Mouse (Mus musculus): ENCODE data around the gene Naalad2. TPM values are rescaled to one million over a fixed set of nuclear protein-coding genes. Genes with fewer than 3 reads are reported as not detected.
"Not testable (repeated sequence)": the region's sequence is repeated elsewhere in the genome, so short reads cannot be mapped to it uniquely, and the experiment has no call there.

The Naalad2 gene
- polyA plus RNA-seq (2014; fragmentation: Nextera tagmentation; extraction: Ambion mirVana) = 1.4 and 1.9 TPM in 2 replicates

DNA sequence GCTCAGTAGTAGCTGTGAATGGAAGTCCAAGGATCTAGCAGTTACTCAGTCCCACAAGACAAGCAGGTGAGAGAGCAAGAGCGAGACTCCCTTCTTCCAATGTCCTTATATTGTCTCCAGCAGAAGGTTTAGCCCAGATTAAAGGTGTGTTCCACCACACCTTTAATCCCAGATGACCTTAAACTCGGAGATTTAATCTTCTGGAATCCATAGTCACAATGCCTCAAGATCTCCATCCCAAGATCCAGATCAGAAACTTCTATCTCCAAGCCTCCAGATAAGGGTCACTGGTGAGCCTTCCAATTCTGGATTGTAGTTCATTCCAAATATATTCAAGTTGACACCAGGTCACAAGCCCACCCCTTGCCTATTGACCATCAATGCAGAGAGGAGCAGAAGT lies at the start of gene Naalad2:
Naalad2 (minus strand) TSS at position 101 of the 400 bp plus-strand sequence.
- not testable (repeated sequence) for H3K9me3 ChIP-seq (replicated peaks; ENCODE audit: control insufficient read depth, low read length); H3K9ac ChIP-seq (ENCODE audit: low read length); H3K36me3 ChIP-seq (ENCODE audit: control insufficient read depth, insufficient read depth, low read length); H3K4me2 ChIP-seq (ENCODE audit: low read length); H3K4me3 ChIP-seq (ENCODE audit: low read depth, low read length); DNase-seq (ENCODE audit: low spot score); ATAC-seq; H3K27me3 ChIP-seq (replicated peaks; ENCODE audit: control insufficient read depth, insufficient read depth, low read length); H3K4me1 ChIP-seq (ENCODE audit: control insufficient read depth, insufficient read depth, low read length); H3K27ac ChIP-seq (ENCODE audit: low read depth, low read length)
- 79% methylated on average over 2 of the region's 2 CpGs for WGBS

DNA sequence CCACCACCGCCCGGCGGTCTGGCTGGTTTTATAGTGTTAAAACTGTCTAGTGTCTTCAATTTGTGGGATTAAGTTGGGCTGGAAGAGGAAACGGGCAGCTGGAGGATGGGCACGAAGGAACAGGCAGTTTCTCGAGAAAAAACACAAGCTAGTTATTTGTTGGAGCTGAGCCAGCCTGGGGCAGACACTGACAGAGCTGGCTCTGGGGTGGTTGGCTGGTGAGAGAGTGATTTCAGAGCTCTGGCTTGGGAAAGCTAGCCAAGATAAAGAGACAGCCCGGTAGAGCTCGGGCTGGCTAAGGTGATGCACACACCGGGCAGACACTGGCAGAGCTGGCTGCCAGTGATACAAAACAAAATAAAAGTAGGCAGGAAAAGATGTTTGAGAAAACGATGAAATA lies 28.9 kb upstream of the Naalad2 start:
- DNase-seq (ENCODE audit: low spot score) (peak; percentile 47), ATAC-seq (0 out of 2 replicates have a peak, but pooled peaks have one; percentile 26)
- 70% methylated on average over 10 of the region's 10 CpGs for WGBS

DNA sequence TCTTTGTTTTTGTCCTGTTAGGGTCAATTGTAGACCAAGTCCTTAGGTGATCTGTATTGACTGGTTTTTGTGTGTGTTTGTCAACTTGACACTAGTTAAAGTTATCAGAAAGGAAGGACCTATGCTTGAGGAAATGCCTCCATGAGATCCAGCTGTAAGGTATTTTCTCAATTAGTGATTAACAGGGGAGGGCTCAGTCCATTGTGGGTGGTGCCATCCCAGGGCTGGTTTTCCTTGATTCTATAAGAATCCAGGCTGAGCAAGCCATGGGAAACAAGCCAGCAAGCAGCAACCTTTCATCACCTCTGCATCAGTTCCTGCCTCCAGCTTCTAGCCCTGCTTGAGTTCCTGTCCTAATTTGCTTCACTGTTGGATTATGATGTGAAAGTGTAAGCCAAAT lies 27.6 kb upstream of the Naalad2 start, which contains the start of gene Mbd3l2:
Mbd3l2 (plus strand) TSS at position 301 of the 400 bp plus-strand sequence.
- no peak for ATAC-seq
- H3K36me3 ChIP-seq (ENCODE audit: control insufficient read depth, insufficient read depth, low read length) = no peaks in the 10 kb centered on the region
- DNase-seq (ENCODE audit: low spot score) = no peak

More for the DNA sequence above, 28.9 kb upstream of the Naalad2 start:
- H3K4me2 ChIP-seq (ENCODE audit: low read length) = no peak overlapping the region
- H3K27me3 ChIP-seq (replicated peaks; ENCODE audit: control insufficient read depth, insufficient read depth, low read length) = no peaks in the 10 kb centered on the region
- no peaks in the 10 kb centered on the region for H3K4me1 ChIP-seq (ENCODE audit: control insufficient read depth, insufficient read depth, low read length)
- no peaks in the 10 kb centered on the region for H3K9me3 ChIP-seq (replicated peaks; ENCODE audit: control insufficient read depth, low read length)
- H3K36me3 ChIP-seq (ENCODE audit: control insufficient read depth, insufficient read depth, low read length) = no peaks in the 10 kb centered on the region
- no peak overlapping the region for H3K4me3 ChIP-seq (ENCODE audit: low read depth, low read length)
- H3K27ac ChIP-seq (ENCODE audit: low read depth, low read length) = no peak overlapping the region
- H3K9ac ChIP-seq (ENCODE audit: low read length) = no peak overlapping the region

DNA sequence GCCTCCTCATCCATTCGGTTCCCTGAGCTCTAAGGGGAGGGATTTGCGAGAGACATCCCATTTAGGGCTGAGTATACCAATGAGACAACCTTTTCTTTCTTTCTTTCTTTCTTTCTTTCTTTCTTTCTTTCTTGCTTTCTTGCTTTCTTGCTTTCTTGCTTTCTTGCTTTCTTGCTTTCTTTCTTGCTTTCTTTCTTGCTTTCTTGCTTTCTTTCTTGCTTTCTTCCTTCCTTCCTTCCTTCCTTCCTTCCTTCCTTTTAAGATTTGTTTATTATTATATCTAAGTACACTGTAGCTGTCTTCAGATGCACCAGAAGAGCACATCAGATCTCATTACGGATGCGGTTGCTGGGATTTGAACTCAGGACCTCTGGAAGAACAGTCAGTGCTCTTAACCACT lies 9.6 kb upstream of the Naalad2 start:
- not testable (repeated sequence) for H3K9ac ChIP-seq (ENCODE audit: low read length); ATAC-seq; H3K27ac ChIP-seq (ENCODE audit: low read depth, low read length); H3K4me3 ChIP-seq (ENCODE audit: low read depth, low read length); H3K36me3 ChIP-seq (ENCODE audit: control insufficient read depth, insufficient read depth, low read length); H3K9me3 ChIP-seq (replicated peaks; ENCODE audit: control insufficient read depth, low read length); H3K4me2 ChIP-seq (ENCODE audit: low read length); H3K4me1 ChIP-seq (ENCODE audit: control insufficient read depth, insufficient read depth, low read length); DNase-seq (ENCODE audit: low spot score); H3K27me3 ChIP-seq (replicated peaks; ENCODE audit: control insufficient read depth, insufficient read depth, low read length)
- WGBS = 79% methylated on average over 4 of the region's 4 CpGs

More for the DNA sequence above, 27.6 kb upstream of the Naalad2 start, which contains the start of gene Mbd3l2:
- Histone ChIP-seq H3K4me3 (ENCODE audit: low read depth, low read length) (no peak within 1 kb of the TSS), H3K9ac (ENCODE audit: low read length) (no peak within 1 kb of the TSS), H3K9me3 (replicated peaks; ENCODE audit: control insufficient read depth, low read length) (no peaks in the 10 kb centered on the region), H3K4me2 (ENCODE audit: low read length) (no peak within 1 kb of the TSS), H3K27me3 (replicated peaks; ENCODE audit: control insufficient read depth, insufficient read depth, low read length) (no peaks in the 10 kb centered on the region), H3K4me1 (ENCODE audit: control insufficient read depth, insufficient read depth, low read length) (no peaks in the 10 kb centered on the region), H3K27ac (ENCODE audit: low read depth, low read length) (no peak within 1 kb of the TSS)

DNA sequence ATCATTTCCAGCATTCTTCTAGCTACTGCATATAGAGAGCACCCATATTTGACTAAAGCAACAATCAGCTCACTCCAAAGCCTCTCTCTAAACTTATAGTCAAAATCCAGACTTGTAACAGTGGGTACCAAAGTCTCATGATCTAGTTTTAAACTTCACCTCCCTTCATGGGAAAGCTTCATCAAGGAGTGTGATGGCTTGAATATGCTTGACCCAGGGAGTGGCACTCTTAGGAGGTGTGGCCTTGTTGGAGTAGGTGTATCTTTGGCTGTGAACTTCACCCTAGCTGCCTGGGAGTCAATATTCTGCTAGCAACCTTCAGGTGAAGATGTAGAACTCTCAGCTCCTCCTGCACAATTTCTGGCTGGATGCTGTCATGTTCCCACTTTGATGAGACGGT lies 1.3 kb upstream of the Naalad2 start, which contains the start of gene Ubtfl1:
Ubtfl1 (plus strand) TSS at position 301 of the 400 bp plus-strand sequence.
- H3K27ac ChIP-seq (ENCODE audit: low read depth, low read length) = no peak within 1 kb of the TSS
- H3K9me3 ChIP-seq (replicated peaks; ENCODE audit: control insufficient read depth, low read length) = no peaks in the 10 kb centered on the region
- H3K4me1 ChIP-seq (ENCODE audit: control insufficient read depth, insufficient read depth, low read length) = no peaks in the 10 kb centered on the region
- no peak within 1 kb of the TSS for H3K9ac ChIP-seq (ENCODE audit: low read length)
- H3K27me3 ChIP-seq (replicated peaks; ENCODE audit: control insufficient read depth, insufficient read depth, low read length) = no peaks in the 10 kb centered on the region
- DNase-seq (ENCODE audit: low spot score) (no peak), ATAC-seq (no peak)
- no peak within 1 kb of the TSS for H3K4me2 ChIP-seq (ENCODE audit: low read length)
- H3K4me3 ChIP-seq (ENCODE audit: low read depth, low read length) = no peak within 1 kb of the TSS
- WGBS = 78% methylated on average over 1 of the region's 1 CpGs
- H3K36me3 ChIP-seq (ENCODE audit: control insufficient read depth, insufficient read depth, low read length) = no peaks in the 10 kb centered on the region

DNA sequence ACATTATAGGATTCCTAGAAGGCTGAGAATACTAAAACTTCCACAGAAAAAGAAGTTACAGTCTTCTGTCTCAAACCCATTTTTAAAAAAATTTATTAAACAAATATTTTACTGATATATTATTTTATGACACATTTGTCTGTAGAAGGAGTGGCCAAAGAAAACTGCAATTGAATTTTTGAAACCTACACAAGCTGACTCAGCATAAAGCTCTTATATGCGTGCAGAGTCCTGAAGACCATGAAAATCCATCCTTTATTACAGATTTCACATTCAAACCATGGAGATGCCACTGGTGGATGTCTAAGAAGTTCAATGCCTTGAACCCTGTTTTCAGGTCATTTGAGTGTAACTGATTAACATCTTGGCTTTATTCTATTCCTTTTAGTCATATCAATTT lies 3.2 kb downstream of the Naalad2 start:
- 85% methylated on average over 1 of the region's 1 CpGs for WGBS
- ATAC-seq (no peak), DNase-seq (ENCODE audit: low spot score) (no peak)
- Histone ChIP-seq H3K27ac (ENCODE audit: low read depth, low read length) (no peak overlapping the region), H3K9me3 (replicated peaks; ENCODE audit: control insufficient read depth, low read length) (no peaks in the 10 kb centered on the region), H3K27me3 (replicated peaks; ENCODE audit: control insufficient read depth, insufficient read depth, low read length) (no peaks in the 10 kb centered on the region), H3K4me2 (ENCODE audit: low read length) (no peak overlapping the region), H3K36me3 (ENCODE audit: control insufficient read depth, insufficient read depth, low read length) (no peaks in the 10 kb centered on the region), H3K4me1 (ENCODE audit: control insufficient read depth, insufficient read depth, low read length) (no peaks in the 10 kb centered on the region), H3K9ac (ENCODE audit: low read length) (no peak overlapping the region), H3K4me3 (ENCODE audit: low read depth, low read length) (no peak overlapping the region)

DNA sequence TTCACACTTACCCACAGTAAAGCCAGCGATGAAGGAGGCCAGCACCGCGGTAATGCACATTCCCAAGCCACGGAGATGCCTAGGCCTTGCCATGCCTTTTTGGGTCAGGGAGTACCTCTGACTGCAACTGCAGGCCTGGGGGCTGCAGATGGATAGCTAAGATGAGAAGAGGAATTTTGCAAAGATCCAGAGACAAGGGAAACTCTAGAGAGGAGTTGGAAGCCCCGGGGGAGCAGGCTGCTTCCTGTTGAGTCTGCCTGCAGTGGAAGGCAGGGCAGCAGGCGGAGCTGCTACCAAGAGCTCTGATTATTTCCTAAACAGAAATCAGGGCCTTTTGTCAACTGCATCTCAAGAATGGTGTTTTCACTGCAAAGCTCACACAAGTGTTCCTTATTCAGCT lies 17.0 kb downstream of the Naalad2 start:
- Histone ChIP-seq H3K4me2 (ENCODE audit: low read length) (no peak overlapping the region), H3K27ac (ENCODE audit: low read depth, low read length) (no peak overlapping the region), H3K27me3 (replicated peaks; ENCODE audit: control insufficient read depth, insufficient read depth, low read length) (no peaks in the 10 kb centered on the region), H3K9me3 (replicated peaks; ENCODE audit: control insufficient read depth, low read length) (no peaks in the 10 kb centered on the region), H3K9ac (ENCODE audit: low read length) (no peak overlapping the region), H3K36me3 (ENCODE audit: control insufficient read depth, insufficient read depth, low read length) (no peaks in the 10 kb centered on the region), H3K4me1 (ENCODE audit: control insufficient read depth, insufficient read depth, low read length) (no peaks in the 10 kb centered on the region), H3K4me3 (ENCODE audit: low read depth, low read length) (no peak overlapping the region)
- WGBS = 42% methylated on average over 6 of the region's 6 CpGs
- DNase-seq (ENCODE audit: low spot score) (no peak), ATAC-seq (no peak)

DNA sequence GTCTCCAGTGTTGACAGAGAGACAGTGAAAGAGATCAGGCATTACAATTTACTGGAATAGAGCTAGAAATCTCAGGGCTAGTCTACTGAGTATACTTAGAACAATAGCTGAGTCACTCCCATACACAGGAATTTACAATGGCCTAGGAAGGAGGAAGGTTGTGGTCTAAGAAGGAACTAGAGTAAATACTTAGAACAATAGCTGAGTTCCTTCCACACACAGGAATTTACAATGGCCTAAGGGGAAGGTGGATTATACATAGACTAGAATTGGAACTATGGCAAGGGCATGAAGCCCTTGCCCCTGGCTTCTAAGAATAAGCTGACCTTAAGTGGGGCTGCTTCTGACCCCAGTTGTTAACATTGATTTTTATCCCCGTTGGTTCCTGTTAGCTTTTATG lies 29.8 kb downstream of the Naalad2 start:
- not testable (repeated sequence) for H3K36me3 ChIP-seq (ENCODE audit: control insufficient read depth, insufficient read depth, low read length); ATAC-seq; H3K4me2 ChIP-seq (ENCODE audit: low read length); H3K27me3 ChIP-seq (replicated peaks; ENCODE audit: control insufficient read depth, insufficient read depth, low read length); H3K4me3 ChIP-seq (ENCODE audit: low read depth, low read length); H3K27ac ChIP-seq (ENCODE audit: low read depth, low read length); H3K4me1 ChIP-seq (ENCODE audit: control insufficient read depth, insufficient read depth, low read length); H3K9ac ChIP-seq (ENCODE audit: low read length); H3K9me3 ChIP-seq (replicated peaks; ENCODE audit: control insufficient read depth, low read length); DNase-seq (ENCODE audit: low spot score)
- 90% methylated on average over 1 of the region's 1 CpGs for WGBS

DNA sequence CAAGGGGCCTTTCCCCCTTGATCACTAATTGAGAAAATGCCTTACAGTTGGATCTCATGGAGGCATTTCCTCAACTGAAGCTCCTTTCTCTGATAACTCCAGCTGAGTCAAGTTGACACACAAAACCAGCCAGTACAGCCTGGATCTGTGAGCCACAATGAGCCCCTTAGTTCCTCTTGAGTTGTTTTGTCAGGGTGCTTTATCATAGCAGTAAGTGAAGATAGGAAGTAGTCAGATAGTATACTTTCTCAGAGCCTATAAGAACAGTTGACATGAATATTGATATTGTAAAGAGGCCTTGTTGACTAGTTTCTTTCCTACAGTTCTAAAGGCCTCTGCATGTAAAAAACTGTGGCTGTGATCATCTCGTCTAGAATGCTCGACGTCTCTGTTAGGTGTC lies 82.8 kb downstream of the Naalad2 start:
- no peaks in the 10 kb centered on the region for H3K9me3 ChIP-seq (replicated peaks; ENCODE audit: control insufficient read depth, low read length)
- no peaks in the 10 kb centered on the region for H3K27me3 ChIP-seq (replicated peaks; ENCODE audit: control insufficient read depth, insufficient read depth, low read length)
- H3K4me3 ChIP-seq (ENCODE audit: low read depth, low read length) = no peak overlapping the region
- H3K4me2 ChIP-seq (ENCODE audit: low read length) = no peak overlapping the region
- H3K36me3 ChIP-seq (ENCODE audit: control insufficient read depth, insufficient read depth, low read length) = 0 out of 2 replicates have a peak, but pooled peaks cover 10% of the 10 kb centered on the region
- DNase-seq (ENCODE audit: low spot score) = no peak
- H3K27ac ChIP-seq (ENCODE audit: low read depth, low read length) = no peak overlapping the region
- no peaks in the 10 kb centered on the region for H3K4me1 ChIP-seq (ENCODE audit: control insufficient read depth, insufficient read depth, low read length)
- ATAC-seq = no peak
- H3K9ac ChIP-seq (ENCODE audit: low read length) = no peak overlapping the region
- 96% methylated on average over 3 of the region's 3 CpGs for WGBS
